Mouse (Mus musculus) right cerebral cortex, postnatal 4 days (tissue): Measurements from ENCODE around the gene St3gal2.
"Not testable (repeated sequence)": the region's sequence is repeated elsewhere in the genome, so short reads cannot be mapped to it uniquely, and the experiment has no call there.

Experiments used
- DNase-seq: peaks from one replicate; pipeline ENCODE4 v3.0.0-alpha.2; 2022

St3gal2 gene

DNA sequence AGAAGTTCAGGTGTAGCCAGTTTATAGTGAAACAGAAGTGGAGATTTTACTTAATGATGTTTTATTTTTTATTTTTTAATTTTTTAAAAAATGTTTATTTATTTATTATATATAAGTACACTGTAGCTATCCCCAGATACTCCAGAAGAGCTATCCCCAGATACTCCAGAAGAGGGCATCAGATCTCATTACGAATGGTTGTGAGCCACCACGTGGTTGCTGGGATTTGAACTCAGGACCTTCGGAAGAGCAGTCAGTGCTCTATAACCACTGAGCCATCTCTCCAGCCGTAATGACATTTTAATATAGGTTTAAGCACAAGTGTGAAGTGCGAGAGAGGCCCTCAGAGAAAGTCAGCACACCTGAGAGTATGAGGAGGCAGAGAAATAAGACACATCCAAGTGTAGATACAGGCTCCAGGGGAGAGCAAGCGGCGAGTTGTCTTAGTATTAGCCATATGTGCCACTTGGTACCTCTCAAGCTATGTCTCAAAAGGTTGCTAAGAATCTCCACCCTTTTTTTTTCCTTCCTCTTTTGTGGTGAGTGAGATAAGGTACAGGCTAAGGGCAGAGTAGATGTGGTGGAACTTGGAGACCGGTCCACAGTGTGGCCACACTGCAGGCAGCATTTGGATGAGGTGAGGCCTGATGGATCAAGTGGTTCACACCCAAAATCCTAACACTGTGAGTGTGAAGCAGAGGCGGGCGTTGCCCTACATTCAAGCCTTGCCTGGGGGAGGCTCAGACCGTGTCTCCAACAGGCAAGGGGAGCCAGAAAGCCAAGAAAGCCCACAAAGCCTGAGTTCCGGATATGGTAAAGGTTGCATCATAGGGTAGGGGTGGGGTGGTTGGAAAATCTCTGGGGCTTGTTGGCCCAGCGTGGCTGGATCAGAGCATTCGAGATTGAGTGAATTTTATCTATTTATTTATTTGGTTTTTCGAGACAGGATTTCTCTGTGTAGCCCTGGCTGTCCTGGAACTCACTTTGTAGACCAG, 7.8 kb upstream of the St3gal2 start:
- DNase-seq: no peak

DNA sequence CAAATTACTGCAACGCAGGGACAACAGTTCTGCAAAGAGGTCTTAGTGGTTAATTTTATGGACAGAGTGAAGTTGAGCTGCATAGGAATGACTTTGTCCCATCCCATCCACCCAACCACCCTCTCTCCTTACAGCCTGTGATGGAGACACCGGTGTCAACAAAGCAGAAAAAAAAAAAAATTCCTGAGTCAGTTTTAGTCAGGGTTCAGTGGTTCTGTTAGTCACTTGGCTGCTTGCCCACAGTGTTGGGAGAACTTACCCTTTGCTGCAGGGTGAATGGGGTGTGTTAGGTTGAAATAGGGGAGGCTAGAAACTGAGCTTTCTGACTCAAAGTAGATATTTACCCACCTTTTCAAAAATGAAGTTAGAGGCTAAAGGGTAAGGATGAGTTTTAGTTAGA, 2.3 kb upstream of the St3gal2 start:
- DNase-seq: no peak

DNA sequence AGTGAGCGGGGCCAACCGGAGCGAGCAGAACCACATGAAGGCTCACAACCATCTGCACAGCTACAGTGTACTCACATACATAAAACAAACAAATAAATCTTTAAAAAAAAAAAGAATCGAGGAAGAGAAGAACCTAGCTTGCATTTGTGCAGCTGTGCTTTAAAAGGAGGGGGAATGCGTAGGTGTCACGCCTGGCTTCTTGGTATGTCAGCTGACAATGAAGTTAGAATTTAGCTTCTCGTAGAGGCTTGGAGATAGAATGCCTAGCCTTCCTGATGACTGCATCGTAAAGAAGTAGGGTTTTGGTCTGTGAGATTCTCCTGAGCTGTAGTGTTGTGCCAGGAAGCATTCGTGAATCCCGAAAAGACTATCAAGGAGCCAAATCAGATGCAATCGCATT, 1.7 kb upstream of the St3gal2 start:
- no peak for DNase-seq

DNA sequence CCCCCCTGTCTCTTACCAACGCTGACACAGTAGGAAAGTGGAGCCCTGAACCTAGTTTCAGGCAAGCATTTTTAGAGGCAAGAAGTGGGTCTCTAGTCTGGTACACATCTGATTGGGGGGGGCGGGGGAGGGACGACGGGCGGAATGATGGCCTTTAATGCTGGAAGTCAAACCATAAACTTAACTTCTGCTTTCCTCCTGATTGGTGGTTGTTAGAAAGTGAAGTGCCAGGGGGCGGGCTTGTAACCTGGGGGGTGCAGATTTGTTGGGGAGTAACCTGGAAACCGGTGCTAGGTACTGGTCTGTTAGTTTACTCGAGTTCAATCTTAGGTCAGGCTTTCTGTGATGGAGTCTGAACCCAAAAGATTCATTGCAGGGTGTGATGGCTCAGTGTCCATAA, 1.3 kb upstream of the St3gal2 start:
- DNase-seq: no peak

DNA sequence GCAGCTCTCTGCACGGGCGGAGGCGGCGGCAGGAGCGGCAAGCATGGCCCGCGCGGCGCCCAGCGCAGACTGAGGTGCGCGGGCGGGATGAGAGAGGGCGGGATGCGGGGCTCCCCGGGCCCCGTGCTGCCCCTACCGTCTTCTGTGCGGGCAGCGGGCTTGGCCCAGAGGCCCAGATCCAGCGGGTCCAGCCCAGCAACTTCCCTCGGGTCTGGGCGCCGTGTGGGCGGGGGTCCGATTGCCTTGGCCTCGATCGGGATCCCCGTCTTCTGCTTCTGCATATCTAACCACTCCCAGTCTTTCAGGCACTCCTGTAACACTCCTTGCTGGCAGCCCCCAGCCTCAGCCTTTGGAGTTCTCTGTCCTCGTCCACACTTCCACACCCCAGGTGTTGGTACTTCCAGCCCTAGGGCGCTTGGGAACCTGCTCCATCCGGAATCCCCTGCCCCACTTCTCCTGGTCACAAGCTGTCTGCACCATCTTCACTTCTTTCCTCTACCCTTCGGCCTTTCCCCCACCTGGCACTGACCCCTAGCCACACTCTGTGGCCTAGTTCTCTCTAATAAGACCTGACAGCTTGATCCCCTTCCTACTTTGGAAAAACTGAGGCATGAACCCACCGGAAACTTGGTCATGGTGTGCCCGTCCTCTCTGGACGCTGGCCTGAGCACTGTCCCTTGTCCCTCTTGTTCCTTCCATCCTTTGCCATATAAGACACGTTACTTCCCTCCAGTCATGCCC, 480 bp downstream of the St3gal2 start:
- DNase-seq: no peak

DNA sequence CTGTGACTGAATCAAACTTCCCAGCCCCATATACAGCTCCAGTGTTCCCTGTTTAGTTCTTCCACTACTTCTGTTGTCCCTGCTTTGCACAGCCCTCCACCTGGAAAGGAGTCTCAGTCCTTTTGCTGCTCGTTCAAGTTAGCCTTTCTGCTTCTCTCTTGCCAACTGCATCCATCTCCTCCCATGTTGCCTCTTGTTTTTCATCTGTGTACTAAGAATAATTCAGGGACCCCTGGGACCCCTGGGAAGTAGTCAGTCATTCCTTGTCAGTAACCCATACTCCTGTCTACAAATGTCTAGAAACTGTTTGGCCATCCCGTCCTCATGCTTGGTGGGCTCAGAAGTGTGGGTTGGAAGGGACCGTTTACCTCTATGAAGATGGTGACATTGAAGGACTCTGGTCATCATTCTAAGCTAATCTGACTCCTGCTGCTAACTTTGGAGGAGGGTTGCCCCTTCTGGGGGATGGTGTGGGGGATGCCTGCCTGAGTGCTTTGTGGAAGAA, 1.1 kb downstream of the St3gal2 start:
- DNase-seq: no peak

DNA sequence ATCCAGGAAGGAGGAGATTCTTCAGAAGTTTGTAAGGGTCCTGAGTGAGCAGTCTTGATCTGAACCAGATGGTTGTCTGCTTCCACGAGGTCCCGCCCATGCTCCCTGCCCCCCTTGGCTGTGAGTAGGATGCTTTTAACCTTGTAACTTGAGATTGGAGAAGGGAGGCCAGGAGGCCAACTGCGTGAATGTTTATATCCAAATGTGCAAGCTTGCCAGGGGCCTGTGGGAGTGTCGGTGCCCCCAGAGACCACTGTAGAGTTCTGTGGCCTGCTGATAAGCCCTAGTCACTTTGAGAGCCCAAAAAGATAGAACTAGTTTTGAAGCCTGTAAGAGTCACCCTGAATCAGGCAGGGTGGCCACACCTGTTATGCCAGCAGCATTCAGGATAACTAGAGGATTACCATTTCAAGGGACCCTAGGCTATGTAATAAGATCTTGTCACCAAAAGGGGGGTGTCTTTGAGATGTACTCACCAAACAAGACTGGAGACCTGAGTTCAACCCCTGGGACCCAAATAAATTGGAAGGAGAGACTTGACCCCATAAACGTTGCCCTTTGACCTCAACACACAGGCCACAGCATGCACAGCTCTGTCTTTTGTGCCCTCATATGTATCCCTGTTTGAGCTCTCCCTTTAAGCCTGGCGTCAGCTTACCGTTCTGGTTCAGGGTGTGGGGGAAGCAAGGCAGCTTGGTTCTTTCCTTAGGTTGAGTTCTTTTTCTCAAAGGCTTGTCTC, 1.9 kb downstream of the St3gal2 start:
- no peak for DNase-seq

DNA sequence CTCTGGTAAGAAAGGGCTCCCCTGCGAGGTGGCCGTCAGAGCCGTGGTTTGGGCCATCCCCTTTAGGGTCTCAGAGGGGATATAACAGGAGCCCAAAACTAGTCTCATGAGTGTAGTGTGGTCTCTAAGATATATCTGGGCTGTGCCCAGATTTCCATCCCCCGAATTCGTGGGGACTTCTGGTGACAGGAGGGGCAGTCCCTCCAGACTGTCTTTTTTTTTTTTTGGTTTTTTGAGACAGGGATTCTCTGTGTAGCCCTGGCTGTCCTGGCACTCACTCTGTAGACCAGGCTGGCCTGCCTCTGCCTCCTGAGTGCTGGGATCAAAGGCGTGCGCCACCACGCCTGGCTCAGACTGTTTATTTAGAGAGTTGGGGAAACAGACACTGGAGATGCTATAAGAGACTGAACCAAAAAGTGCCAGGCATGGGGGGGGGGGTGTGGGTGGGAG, 6.0 kb downstream of the St3gal2 start:
- no peak for DNase-seq

DNA sequence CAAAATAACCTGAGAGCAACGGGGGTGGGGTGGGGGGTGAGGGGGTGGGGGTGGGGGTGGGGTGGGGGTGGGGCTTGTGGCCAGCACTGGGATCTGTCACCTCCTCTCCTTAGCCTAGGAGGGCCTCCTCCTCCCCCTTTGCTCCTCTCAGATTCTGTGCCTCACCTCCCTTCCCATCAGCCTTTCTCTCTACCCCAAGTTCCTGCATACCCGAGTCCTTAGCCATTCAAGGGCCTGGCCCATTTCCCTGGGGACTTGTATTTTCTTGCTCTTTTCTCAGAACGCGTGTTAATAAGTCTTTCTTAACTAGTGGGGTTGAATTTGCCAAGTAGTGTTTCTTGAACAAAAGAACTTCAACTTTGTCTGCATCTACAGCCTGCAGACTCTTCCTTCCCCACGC, 7.0 kb downstream of the St3gal2 start:
- no peak for DNase-seq

DNA sequence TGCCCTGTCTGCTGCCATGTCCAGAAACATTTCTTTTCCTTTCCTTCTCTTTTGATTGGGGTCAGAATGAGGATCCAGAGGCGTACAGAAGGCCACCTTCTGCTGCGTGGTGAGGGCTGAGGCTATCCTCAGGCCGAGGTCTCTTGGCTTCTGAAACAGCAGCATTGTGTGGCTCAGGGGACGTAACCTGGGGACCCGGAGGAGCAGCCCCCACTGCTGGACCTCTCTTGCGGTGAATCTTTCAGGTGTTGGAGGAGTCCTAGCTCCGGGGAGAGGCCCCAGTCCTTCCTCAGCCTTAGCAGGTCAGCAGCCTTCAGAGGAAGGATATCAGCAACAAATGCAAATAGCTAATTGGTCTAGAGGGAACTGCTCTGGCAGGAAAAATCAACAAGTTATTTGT, 8.7 kb downstream of the St3gal2 start:
- DNase-seq: no peak

DNA sequence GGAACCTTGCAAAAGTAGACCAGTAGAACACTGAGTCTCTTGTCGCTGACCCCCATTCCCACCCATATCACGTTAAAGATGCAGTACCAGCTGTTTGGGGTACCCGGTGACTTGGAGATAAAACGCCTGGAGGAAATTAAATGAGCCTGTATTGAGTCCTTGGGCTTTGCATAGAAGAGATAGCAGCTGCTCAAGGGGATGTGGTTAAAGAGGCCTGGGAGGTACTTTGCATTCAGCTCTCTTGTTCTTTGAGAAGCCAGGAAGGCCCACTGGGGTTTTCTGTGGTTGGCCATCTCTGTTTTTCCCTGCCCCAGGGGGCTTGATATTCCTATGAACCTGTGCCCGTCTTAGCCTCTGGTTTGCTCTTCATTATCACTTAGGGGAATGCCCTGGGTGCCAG, 9.3 kb downstream of the St3gal2 start:
- DNase-seq: no peak

DNA sequence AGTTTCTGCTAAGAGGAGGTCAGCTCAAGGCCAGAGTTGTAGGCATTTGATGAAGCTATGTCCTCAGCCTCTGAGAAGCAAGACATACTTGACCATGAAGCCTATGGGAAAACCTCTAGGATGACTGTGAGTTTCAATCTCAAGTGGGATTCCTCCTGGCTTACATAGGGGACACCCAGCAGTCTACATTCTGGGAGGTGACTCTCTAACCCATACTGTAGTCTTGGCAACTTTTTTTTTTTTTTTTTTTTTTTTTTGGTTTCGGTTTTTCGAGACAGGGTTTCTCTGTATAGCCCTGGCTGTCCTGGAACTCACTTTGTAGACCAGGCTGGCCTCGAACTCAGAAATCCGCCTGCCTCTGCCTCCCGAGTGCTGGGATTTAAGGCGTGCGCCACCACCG, 9.9 kb downstream of the St3gal2 start:
- DNase-seq: not testable (repeated sequence)

DNA sequence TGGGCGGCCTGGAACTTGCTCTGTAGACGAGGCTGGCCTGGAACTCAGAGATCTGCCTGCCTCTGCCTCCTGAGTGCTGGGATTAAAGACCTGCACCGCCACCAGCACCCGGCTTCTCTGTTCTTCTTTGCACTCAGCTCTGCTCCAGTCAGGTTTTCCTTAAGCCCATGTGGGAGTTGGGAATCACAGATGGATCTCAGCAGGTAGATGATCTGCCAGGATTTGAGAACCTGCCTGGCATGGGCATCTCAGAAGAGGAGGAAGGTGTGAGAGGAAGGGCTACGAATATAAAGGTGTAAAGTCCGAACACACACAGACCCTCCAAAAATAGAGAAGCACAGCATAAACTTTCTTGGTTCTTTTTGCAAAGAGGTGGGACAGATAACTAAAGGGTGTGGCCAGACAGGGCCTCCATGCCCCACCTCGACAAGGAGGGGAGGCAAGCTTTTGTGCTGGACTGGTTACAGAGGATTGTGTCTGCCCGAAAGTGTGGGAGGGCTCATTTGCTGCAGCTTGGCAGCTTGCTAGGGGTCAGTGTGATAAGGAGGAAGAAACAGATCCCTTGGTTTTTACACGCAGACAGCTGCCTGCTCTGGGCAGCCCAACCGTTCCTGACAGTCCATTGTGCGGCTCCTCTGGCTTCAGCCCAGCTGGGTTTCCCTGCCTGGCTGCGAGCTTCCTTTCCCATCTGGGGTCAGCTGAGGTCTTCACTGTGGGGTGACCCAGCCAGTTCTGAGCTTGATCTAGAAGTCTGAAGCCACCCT, 11.6 kb downstream of the St3gal2 start:
- DNase-seq: no peak

DNA sequence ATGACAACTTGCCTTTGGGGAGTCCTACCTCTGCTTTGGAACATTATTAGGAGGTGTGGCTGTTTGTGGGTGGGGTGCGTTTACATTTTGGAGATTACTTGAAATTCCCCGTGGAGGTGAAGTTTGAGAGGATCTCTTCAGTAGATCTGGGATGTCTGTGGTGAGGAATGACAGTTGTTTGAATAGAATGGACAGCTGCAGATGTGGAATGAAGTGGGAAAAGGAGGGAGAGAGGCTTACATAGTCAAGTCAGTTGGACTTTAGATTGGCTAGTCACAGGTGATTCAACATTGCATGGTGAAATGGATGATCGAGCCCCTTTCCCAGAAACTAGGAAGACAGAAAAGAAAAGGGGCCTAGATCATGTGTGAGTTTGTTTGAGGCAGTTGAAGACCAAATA, 12.7 kb downstream of the St3gal2 start:
- DNase-seq: no peak

DNA sequence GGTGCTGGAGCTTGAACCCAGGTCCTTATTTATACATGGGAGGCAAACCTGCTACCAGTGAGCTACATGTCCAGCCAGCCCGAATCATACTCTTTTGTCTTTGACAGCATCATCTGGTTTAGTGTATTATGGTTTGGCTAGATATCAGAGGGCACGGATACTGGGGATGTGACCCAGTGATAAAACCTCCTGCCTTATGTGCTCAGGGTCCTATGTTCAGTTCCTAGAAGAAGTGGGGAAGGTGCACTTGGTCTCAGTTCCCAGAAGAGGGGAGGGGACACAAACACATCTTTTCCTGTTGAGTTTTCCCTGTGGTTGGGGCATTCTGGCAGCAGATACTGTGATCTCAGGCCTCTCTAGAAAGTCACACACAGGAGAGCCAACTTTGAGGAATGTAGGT, 13.6 kb downstream of the St3gal2 start:
- no peak for DNase-seq

DNA sequence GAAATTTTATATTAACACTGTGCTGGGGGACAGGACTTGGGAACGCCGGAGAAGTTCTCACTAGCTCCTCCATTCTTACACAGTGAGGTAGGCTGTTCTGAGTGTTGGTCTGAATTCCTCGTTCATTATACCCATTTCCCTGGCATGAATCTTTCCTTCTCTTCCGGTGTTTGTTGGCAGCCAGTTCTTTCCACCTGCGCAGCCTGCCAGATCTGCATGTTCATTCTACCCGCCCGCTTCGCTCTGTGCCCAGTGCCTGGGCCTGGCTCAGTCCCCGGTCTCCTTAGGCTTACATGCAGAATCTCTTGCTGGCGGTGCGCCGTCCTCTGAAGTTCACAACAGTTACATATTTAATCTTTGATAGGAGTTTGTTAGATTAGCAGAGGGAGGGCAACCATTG, 16.5 kb downstream of the St3gal2 start:
- no peak for DNase-seq

DNA sequence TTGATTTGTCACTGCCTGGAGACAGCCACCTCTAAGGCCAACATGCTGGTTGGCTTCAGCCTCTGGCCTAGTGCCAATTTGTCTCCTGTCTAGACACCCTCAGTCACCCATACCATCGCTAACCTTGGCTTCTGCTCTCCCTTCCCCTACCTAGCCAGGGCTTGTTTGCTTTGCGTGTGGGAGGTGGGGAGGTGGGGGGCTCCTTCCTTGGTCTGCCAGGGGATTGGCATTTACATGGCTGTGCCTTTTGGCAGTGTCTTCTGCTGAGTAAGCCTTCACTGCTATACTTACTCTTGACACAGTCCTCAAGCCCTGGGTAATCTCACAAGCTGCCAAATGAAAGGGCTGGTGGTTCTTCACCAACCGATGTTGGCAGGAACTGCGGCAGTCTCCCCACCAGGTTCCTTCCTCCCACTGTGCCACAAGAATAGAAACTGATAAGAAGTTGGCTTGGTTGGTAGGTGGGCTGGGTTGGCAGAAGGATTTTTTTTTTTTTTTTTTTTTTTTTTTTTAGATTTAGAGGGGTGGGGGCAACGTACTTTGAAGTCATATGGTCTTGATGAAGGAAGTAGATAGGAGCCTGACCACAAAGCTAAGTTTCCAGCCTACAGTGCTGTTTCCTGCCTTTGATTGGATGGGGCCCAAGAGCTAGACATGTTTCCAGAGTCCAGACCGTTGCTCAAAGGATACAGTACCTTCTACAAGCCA, 19.3 kb downstream of the St3gal2 start:
- no peak for DNase-seq

DNA sequence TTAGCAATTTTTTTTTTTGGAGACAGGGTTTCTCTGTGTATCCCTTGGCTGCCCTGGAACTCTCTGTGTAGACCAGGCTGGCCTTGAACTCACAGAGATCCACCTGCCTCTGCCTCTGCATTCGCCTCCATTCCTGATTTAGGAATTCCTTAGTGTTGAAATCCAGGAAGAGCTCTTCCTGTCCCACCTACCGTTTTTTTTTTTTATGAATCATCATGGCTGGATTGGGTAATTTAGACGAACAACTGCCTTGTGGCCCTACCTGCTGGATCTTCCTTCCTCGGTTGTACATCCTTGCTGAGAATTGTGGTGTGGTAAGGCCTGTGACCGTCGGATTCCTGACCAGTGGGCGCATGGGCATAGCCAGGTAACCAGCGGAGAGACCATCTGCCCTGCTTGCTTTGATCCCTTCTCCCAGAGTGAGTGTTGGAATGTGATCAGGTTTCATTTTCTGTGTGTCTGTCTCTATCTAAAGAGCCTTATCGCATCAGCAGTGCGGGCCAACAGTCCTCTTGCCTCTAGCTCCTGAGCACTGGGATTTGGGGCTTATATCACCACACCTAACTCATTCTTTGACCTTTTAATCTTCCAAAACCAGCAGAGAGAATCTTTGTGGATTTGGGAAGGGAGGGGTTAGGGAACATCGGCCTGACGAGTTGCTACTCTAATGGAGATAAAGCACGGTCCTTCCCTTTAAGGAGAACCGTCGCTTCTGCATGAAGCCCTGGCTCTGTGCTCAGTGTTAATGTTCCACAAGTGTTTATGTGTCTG, 21.1 kb downstream of the St3gal2 start:
- no peak for DNase-seq

DNA sequence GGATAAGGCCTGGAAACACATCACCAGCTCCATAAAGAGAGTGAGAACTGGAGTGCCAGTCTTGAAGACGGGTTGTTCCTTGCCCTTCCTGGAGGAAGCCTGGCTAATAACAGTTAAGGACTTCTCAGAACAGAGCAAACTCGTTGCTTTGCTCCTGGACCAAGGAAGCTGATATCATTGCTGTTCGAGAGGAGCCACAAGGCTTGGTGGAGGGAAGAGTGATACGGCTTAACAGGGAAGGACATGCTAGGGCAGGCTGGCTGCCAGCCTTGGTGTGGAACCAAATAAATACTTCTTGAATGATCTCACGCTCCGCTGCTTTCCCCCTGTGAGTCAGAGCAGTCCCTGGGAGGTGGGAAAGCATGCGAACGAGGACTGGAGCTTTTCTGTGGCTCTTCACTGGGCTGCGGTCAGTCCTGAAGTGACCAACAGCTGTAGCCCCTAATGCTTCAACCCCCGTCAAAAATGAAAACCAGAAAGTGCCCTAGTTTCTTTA, 21.8 kb downstream of the St3gal2 start:
- no peak for DNase-seq

DNA sequence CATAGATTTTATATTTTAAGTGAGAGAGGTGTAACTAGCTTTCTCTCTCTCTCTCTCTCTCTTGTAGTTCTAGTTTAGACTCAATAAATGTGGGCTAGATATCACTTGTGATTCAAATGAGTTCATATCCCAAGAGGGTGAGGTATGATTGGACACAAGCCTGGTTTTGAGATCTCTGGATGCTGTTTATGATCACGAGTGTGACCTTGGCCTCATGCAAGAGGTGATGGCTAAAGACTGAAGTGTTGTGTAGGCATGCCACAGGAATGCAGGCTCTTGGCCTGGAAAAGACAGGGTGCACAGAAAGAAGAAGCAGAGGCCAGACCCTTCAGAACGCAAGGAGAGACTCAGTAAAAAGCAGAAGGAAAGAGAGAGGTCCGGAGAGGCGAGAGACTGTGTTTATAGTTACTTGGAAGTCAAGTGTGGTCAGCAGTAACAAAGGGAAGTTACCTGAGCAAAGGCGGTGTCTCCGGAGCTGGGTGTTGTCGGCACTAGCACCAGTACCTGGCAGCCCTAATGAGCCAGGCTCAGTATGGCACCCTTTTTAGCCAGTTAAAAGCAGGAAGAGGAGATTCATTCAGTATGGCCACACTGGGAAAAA, 24.7 kb downstream of the St3gal2 start:
- DNase-seq: no peak
